Mouse (Mus musculus): Measurements from ENCODE around the gene Slc25a18. TPM values are rescaled to one million over a fixed set of nuclear protein-coding genes. Genes with fewer than 3 reads are reported as not detected.

The Slc25a18 gene
- polyA plus RNA-seq (2015; fragmentation: Nextera tagmentation; extraction: Ambion mirVana), result 0.14 and 0.20 TPM in 2 replicates

DNA sequence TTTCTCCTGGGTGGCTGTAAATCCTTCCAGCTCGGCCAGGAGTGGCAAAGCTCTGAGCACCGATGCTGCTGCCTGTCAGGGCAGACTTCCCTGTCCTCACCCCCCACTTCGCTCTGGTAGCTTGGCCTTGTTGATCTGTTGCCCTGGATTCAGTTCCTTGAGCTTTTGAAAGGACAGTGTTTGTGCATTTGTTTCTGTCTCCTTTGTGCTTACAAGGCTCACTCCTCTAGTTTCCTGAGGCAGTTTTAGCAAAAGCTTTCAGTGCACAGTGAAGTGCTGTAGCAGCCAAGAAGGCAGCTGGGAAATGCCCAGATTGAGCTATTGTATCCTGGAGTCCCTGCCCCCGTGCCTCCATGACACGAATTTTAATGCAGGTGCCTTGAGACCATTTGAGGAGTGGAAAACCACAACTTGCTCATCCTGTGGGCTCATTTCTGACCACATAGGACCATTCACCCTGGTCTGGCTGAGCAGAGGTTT is at the start of gene Slc25a18:
Slc25a18 (plus strand) TSS at position 430 of the 480 bp plus-strand sequence.
- H3K27me3 ChIP-seq (ENCODE audit: control insufficient read depth, insufficient read depth, low read length), result no peaks in the 10 kb centered on the region
- ATAC-seq (replicated peaks; ENCODE audit: extremely low read depth, insufficient read depth, low FRiP score), result no peak
- no peak within 1 kb of the TSS for H3K4me3 ChIP-seq (ENCODE audit: low read length)
- 76% methylated on average over 5 of the region's 5 CpGs for WGBS
- H3K4me2 ChIP-seq (ENCODE audit: low read depth, low read length), result no peak within 1 kb of the TSS
- no peak within 1 kb of the TSS for H3K27ac ChIP-seq (ENCODE audit: low read length)
- H3K9ac ChIP-seq (ENCODE audit: low read length), result no peak within 1 kb of the TSS
- no peaks in the 10 kb centered on the region; the same call in 1 of the 2 replicates for H3K4me1 ChIP-seq (ENCODE audit: control insufficient read depth, insufficient read depth, low read length)
- no peaks in the 10 kb centered on the region for H3K36me3 ChIP-seq (ENCODE audit: control insufficient read depth, insufficient read depth)
- no peaks in the 10 kb centered on the region for H3K9me3 ChIP-seq (replicated peaks; ENCODE audit: control insufficient read depth, low read length)

DNA sequence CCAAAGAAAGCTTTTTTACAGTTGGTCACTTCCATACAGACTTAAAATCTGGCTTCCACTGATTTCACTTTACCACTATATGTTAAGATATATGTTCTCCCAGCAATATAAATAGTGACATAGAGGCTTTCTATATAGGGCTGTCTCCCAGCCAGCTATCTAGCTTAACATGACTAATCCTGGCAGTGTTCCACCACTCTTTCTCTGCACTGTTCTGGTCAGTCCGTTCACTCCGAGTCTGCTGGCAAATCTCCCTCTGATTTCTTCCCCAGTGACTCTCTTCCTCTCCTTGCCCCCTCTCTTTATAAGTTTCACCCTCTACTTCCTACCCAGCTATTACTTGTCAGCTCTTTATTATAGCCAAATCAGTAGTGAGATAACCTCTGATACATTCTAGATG is 47.4 kb upstream of the Slc25a18 start:
- Histone ChIP-seq H3K27ac (ENCODE audit: low read length) (no peak overlapping the region), H3K4me1 (ENCODE audit: control insufficient read depth, insufficient read depth, low read length) (peaks cover 2% of the 10 kb centered on the region; the same call in 1 of the 2 replicates), H3K9ac (ENCODE audit: low read length) (no peak overlapping the region), H3K4me3 (ENCODE audit: low read length) (no peak overlapping the region), H3K4me2 (ENCODE audit: low read depth, low read length) (no peak overlapping the region), H3K36me3 (ENCODE audit: control insufficient read depth, insufficient read depth) (no peaks in the 10 kb centered on the region), H3K27me3 (ENCODE audit: control insufficient read depth, insufficient read depth, low read length) (no peaks in the 10 kb centered on the region), H3K9me3 (replicated peaks; ENCODE audit: control insufficient read depth, low read length) (no peaks in the 10 kb centered on the region)
- 17% methylated on average over 2 of the region's 2 CpGs for WGBS
- ATAC-seq (replicated peaks; ENCODE audit: extremely low read depth, insufficient read depth, low FRiP score), result no peak

DNA sequence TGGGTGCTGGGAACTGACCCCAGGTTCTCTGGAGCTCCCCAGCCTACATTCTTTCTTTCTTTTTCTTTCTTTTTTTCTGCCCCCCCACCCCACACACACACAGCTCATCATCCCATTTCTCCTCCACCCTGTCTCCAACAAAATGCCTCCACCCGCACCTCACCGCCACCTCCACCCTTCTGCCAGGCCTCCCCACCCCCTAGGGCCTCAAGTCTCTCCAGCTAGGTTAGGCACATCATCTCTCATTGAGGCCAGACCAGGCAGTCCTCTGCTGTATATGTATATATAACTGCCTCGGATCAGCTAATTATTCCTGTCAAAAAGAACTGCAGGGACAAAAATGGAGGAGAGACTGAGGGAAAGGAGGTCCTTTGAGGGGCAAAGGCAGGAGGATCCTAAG is 37.4 kb upstream of the Slc25a18 start:
- Histone ChIP-seq H3K4me3 (ENCODE audit: low read length) (no peak overlapping the region), H3K27ac (ENCODE audit: low read length) (no peak overlapping the region), H3K4me2 (ENCODE audit: low read depth, low read length) (no peak overlapping the region), H3K4me1 (ENCODE audit: control insufficient read depth, insufficient read depth, low read length) (no peaks in the 10 kb centered on the region), H3K9me3 (replicated peaks; ENCODE audit: control insufficient read depth, low read length) (no peaks in the 10 kb centered on the region), H3K27me3 (ENCODE audit: control insufficient read depth, insufficient read depth, low read length) (no peaks in the 10 kb centered on the region), H3K36me3 (ENCODE audit: control insufficient read depth, insufficient read depth) (no peaks in the 10 kb centered on the region), H3K9ac (ENCODE audit: low read length) (no peak overlapping the region)
- no peak for ATAC-seq (replicated peaks; ENCODE audit: extremely low read depth, insufficient read depth, low FRiP score)
- WGBS, result 85% methylated on average over 3 of the region's 3 CpGs

DNA sequence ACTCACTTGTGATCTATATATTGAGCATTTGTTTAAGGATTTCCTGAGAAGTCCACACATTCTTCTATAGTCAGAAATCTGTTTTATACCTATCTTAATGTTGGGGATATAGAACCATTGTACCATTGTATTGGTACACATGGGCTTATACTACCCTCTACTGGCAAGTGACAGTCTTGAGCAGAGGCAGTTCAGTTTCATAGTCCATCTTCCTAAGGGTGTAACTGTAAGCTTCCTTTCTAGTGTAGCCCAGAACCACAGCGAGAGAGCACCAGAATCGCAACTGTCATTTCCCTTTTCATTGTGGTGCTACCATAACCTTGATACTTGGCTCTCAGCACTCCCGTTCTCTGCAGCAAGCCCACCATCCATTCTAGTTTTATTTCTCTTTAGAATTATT is 36.8 kb upstream of the Slc25a18 start:
- 64% methylated on average over 3 of the region's 3 CpGs for WGBS
- Histone ChIP-seq H3K4me3 (ENCODE audit: low read length) (no peak overlapping the region), H3K36me3 (ENCODE audit: control insufficient read depth, insufficient read depth) (no peaks in the 10 kb centered on the region), H3K27ac (ENCODE audit: low read length) (no peak overlapping the region), H3K9ac (ENCODE audit: low read length) (no peak overlapping the region), H3K4me1 (ENCODE audit: control insufficient read depth, insufficient read depth, low read length) (no peaks in the 10 kb centered on the region), H3K4me2 (ENCODE audit: low read depth, low read length) (no peak overlapping the region), H3K9me3 (replicated peaks; ENCODE audit: control insufficient read depth, low read length) (no peaks in the 10 kb centered on the region), H3K27me3 (ENCODE audit: control insufficient read depth, insufficient read depth, low read length) (no peaks in the 10 kb centered on the region)
- ATAC-seq (replicated peaks; ENCODE audit: extremely low read depth, insufficient read depth, low FRiP score), result peak; percentile 45; the same call in 1 of the 2 replicates

DNA sequence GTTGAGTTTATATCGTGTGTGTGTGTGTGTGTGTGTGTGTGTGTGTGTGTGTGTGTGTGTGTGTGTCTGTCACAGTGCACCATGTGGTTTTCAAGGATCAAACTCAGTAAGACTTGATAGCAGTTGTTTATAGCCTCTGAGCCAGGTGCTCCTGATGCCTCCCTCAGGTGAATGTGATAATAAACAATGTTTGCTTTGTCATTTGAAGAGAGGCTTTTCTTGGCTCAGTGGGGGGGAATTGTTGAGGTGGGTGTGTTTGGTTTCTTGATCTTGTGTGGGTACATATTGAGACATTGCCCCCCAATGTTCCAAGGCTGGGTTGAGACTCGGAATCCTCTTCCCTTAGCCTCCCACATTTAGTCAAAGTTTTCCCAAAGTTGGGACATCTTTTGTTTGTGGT is 30.2 kb upstream of the Slc25a18 start:
- H3K36me3 ChIP-seq (ENCODE audit: control insufficient read depth, insufficient read depth), result no peaks in the 10 kb centered on the region
- 81% methylated on average over 2 of the region's 2 CpGs for WGBS
- H3K9me3 ChIP-seq (replicated peaks; ENCODE audit: control insufficient read depth, low read length), result no peaks in the 10 kb centered on the region
- H3K4me2 ChIP-seq (ENCODE audit: low read depth, low read length), result no peak overlapping the region
- H3K4me3 ChIP-seq (ENCODE audit: low read length), result no peak overlapping the region
- H3K27me3 ChIP-seq (ENCODE audit: control insufficient read depth, insufficient read depth, low read length), result no peaks in the 10 kb centered on the region
- no peak for ATAC-seq (replicated peaks; ENCODE audit: extremely low read depth, insufficient read depth, low FRiP score)
- no peak overlapping the region for H3K9ac ChIP-seq (ENCODE audit: low read length)
- H3K4me1 ChIP-seq (ENCODE audit: control insufficient read depth, insufficient read depth, low read length), result no peaks in the 10 kb centered on the region
- H3K27ac ChIP-seq (ENCODE audit: low read length), result no peak overlapping the region

DNA sequence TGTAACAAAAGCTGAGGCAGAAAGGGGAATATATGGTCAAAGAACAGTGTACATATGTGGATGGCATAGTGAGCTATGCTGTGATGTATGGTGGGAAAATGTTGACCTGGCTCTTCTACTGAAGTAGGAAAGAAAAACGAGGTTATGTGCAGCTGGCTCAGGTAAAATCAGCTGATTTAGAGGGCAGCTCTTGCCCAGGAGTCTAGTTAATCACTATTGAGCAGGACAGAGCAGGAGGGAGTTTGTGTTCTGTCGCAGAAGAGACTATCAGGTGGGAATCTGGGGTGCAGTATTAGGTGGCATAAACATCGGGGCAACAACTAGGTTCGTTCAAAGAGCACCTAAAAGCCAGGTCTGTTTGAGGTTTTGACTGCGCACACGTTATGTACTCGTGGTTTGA is 29.1 kb upstream of the Slc25a18 start:
- H3K9ac ChIP-seq (ENCODE audit: low read length), result no peak overlapping the region
- no peak overlapping the region for H3K4me3 ChIP-seq (ENCODE audit: low read length)
- ATAC-seq (replicated peaks; ENCODE audit: extremely low read depth, insufficient read depth, low FRiP score), result no peak
- no peaks in the 10 kb centered on the region for H3K36me3 ChIP-seq (ENCODE audit: control insufficient read depth, insufficient read depth)
- H3K4me1 ChIP-seq (ENCODE audit: control insufficient read depth, insufficient read depth, low read length), result no peaks in the 10 kb centered on the region
- no peaks in the 10 kb centered on the region for H3K27me3 ChIP-seq (ENCODE audit: control insufficient read depth, insufficient read depth, low read length)
- no peaks in the 10 kb centered on the region for H3K9me3 ChIP-seq (replicated peaks; ENCODE audit: control insufficient read depth, low read length)
- H3K4me2 ChIP-seq (ENCODE audit: low read depth, low read length), result no peak overlapping the region
- no peak overlapping the region for H3K27ac ChIP-seq (ENCODE audit: low read length)
- 81% methylated on average over 7 of the region's 7 CpGs for WGBS

DNA sequence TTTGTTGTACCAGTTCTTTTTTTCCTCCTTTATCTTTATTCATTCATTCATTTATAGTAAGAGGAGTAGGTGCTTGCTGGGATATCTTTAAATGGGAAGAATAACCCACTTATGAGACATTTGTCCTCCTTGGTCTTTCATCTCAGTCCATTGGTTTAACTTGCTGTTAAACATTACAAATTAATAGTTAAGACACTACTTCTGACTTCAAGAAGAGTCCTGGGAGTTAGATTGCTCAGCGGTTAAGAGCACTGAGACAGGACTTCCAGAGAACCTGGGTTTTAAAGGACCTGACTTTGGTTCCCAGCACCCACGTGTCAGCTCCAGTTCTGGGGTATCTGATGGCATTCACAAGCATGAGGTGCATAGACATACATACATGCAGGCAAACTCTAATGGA is 27.0 kb upstream of the Slc25a18 start:
- no peaks in the 10 kb centered on the region for H3K27me3 ChIP-seq (ENCODE audit: control insufficient read depth, insufficient read depth, low read length)
- no peak overlapping the region for H3K9ac ChIP-seq (ENCODE audit: low read length)
- ATAC-seq (replicated peaks; ENCODE audit: extremely low read depth, insufficient read depth, low FRiP score), result no peak
- no peak overlapping the region for H3K4me3 ChIP-seq (ENCODE audit: low read length)
- no peaks in the 10 kb centered on the region for H3K36me3 ChIP-seq (ENCODE audit: control insufficient read depth, insufficient read depth)
- H3K27ac ChIP-seq (ENCODE audit: low read length), result no peak overlapping the region
- H3K4me2 ChIP-seq (ENCODE audit: low read depth, low read length), result no peak overlapping the region
- no peaks in the 10 kb centered on the region for H3K9me3 ChIP-seq (replicated peaks; ENCODE audit: control insufficient read depth, low read length)
- WGBS, result 84% methylated on average over 2 of the region's 2 CpGs
- no peaks in the 10 kb centered on the region for H3K4me1 ChIP-seq (ENCODE audit: control insufficient read depth, insufficient read depth, low read length)

DNA sequence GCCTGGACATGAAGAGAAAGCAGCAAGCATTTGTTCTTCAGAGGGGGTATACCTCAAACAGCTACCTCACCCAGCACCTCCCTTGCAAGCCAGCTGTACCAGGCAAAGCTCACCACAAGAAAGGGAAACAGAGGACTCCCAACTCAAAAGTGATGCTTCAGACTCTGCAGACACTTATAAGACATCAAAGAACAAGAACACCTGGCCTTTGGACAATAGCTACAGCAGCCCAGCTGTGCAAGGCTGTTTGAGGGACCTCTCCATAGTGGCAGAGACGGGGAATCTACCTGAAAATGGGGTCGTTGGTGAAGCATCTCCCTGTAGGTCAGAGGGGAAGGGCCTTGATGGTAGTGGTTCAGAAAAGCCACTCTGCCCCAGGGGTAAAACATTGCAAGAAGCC is 12.2 kb upstream of the Slc25a18 start:
- no peaks in the 10 kb centered on the region for H3K27me3 ChIP-seq (ENCODE audit: control insufficient read depth, insufficient read depth, low read length)
- no peak for ATAC-seq (replicated peaks; ENCODE audit: extremely low read depth, insufficient read depth, low FRiP score)
- no peak overlapping the region for H3K4me2 ChIP-seq (ENCODE audit: low read depth, low read length)
- no peaks in the 10 kb centered on the region for H3K4me1 ChIP-seq (ENCODE audit: control insufficient read depth, insufficient read depth, low read length)
- no peak overlapping the region for H3K4me3 ChIP-seq (ENCODE audit: low read length)
- no peaks in the 10 kb centered on the region for H3K9me3 ChIP-seq (replicated peaks; ENCODE audit: control insufficient read depth, low read length)
- H3K27ac ChIP-seq (ENCODE audit: low read length), result no peak overlapping the region
- 81% methylated on average over 2 of the region's 2 CpGs for WGBS
- peaks cover 3% of the 10 kb centered on the region; the same call in 1 of the 2 replicates for H3K36me3 ChIP-seq (ENCODE audit: control insufficient read depth, insufficient read depth)
- no peak overlapping the region for H3K9ac ChIP-seq (ENCODE audit: low read length)

DNA sequence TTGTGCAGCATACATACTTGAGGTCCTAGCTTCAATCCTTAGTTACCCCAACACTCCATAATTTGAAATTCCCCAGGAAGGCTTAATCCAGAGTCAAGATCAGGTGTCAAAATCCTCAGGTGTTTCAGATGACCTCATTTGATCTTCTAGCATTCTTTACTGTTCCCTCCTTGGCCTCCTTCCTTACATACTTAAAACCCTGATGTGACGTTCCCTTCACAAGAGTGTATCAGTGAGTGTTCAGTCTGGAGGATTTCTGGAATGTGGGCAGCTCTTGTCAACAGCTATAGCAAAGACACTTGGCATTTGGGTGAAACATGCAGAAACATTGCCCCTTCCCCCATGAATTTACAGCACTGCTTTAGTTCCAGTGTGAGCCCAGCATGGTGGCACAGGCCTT is 3.4 kb upstream of the Slc25a18 start:
- Histone ChIP-seq H3K9me3 (replicated peaks; ENCODE audit: control insufficient read depth, low read length) (no peaks in the 10 kb centered on the region), H3K27me3 (ENCODE audit: control insufficient read depth, insufficient read depth, low read length) (no peaks in the 10 kb centered on the region), H3K4me2 (ENCODE audit: low read depth, low read length) (no peak overlapping the region), H3K4me3 (ENCODE audit: low read length) (no peak overlapping the region), H3K36me3 (ENCODE audit: control insufficient read depth, insufficient read depth) (peaks cover 2% of the 10 kb centered on the region; the same call in 1 of the 2 replicates), H3K9ac (ENCODE audit: low read length) (no peak overlapping the region), H3K27ac (ENCODE audit: low read length) (no peak overlapping the region), H3K4me1 (ENCODE audit: control insufficient read depth, insufficient read depth, low read length) (no peaks in the 10 kb centered on the region)
- ATAC-seq (replicated peaks; ENCODE audit: extremely low read depth, insufficient read depth, low FRiP score), result no peak
- WGBS, result 54% methylated on average over 1 of the region's 1 CpGs
